Mouse (Mus musculus): ENCODE measurements around the gene Speer4a. TPM values are rescaled to one million over a fixed set of nuclear protein-coding genes. Genes with fewer than 3 reads are reported as not detected.
"Not testable (repeated sequence)": the region's sequence is repeated elsewhere in the genome, so short reads cannot be mapped to it uniquely, and the experiment has no call there.

Gene Speer4a
- polyA plus RNA-seq (2015; fragmentation: Nextera tagmentation; extraction: Ambion mirVana), result not detected in 2 replicates

GRCm38 (mm10) chr5:26039458-26039857 is at the start of gene Speer4a:
Speer4a (minus strand) TSS chr5:26039558.
- H3K27me3 ChIP-seq (replicated peaks; ENCODE audit: insufficient read depth, low read length); H3K36me3 ChIP-seq (ENCODE audit: insufficient read depth, low read length); H3K4me3 ChIP-seq (ENCODE audit: low read depth, low read length); H3K9ac ChIP-seq (replicated peaks; ENCODE audit: low read depth); H3K4me1 ChIP-seq (ENCODE audit: insufficient read depth, low read depth, low read length); H3K27ac ChIP-seq (ENCODE audit: low read length); ATAC-seq; H3K9me3 ChIP-seq (ENCODE audit: low read length); DNase-seq (ENCODE audit: low spot score); H3K4me2 ChIP-seq (replicated peaks; ENCODE audit: low read depth, low read length): not testable (repeated sequence)
- WGBS, result 61% methylated on average over 2 of the region's 2 CpGs

GRCm38 (mm10) chr5:26079023-26079422 is 39.7 kb upstream of the Speer4a start:
- H3K27ac ChIP-seq (ENCODE audit: low read length); H3K4me1 ChIP-seq (ENCODE audit: insufficient read depth, low read depth, low read length); H3K9me3 ChIP-seq (ENCODE audit: low read length); H3K27me3 ChIP-seq (replicated peaks; ENCODE audit: insufficient read depth, low read length); H3K4me2 ChIP-seq (replicated peaks; ENCODE audit: low read depth, low read length); H3K36me3 ChIP-seq (ENCODE audit: insufficient read depth, low read length); H3K4me3 ChIP-seq (ENCODE audit: low read depth, low read length); ATAC-seq; H3K9ac ChIP-seq (replicated peaks; ENCODE audit: low read depth): not testable (repeated sequence)
- DNase-seq (ENCODE audit: low spot score), result peak; percentile 4

- H3K9me3 ChIP-seq (ENCODE audit: low read length), result no peaks in the 10 kb centered on the region
- no peak overlapping the region for H3K9ac ChIP-seq (replicated peaks; ENCODE audit: low read depth)
- WGBS, result 87% methylated on average over 24 of the region's 24 CpGs
- no peak overlapping the region for H3K4me3 ChIP-seq (ENCODE audit: low read depth, low read length)
- no peaks in the 10 kb centered on the region for H3K4me1 ChIP-seq (ENCODE audit: insufficient read depth, low read depth, low read length)
- no peak overlapping the region for H3K27ac ChIP-seq (ENCODE audit: low read length)
- no peaks in the 10 kb centered on the region for H3K36me3 ChIP-seq (ENCODE audit: insufficient read depth, low read length)
- no peak overlapping the region for H3K4me2 ChIP-seq (replicated peaks; ENCODE audit: low read depth, low read length)
- no peak for ATAC-seq
- peak; percentile 1 for DNase-seq (ENCODE audit: low spot score)
- H3K27me3 ChIP-seq (replicated peaks; ENCODE audit: insufficient read depth, low read length), result no peaks in the 10 kb centered on the region
- no peak for TF ChIP-seq EP300 (IDR thresholded peaks at IDR 0.05)
- no peak for TF ChIP-seq CTCF (IDR thresholded peaks at IDR 0.05)
Measured at GRCm38 (mm10) chr5:26070716-26071115, 31.4 kb upstream of the Speer4a start.

GRCm38 (mm10) chr5:26058481-26058880 is 19.1 kb upstream of the Speer4a start, which contains the start of gene Gm7347:
Gm7347 (minus strand) TSS chr5:26058581.
- not testable (repeated sequence) for H3K27ac ChIP-seq (ENCODE audit: low read length); DNase-seq (ENCODE audit: low spot score); H3K4me2 ChIP-seq (replicated peaks; ENCODE audit: low read depth, low read length); H3K9ac ChIP-seq (replicated peaks; ENCODE audit: low read depth); H3K9me3 ChIP-seq (ENCODE audit: low read length); ATAC-seq; H3K4me1 ChIP-seq (ENCODE audit: insufficient read depth, low read depth, low read length); H3K4me3 ChIP-seq (ENCODE audit: low read depth, low read length); H3K36me3 ChIP-seq (ENCODE audit: insufficient read depth, low read length); H3K27me3 ChIP-seq (replicated peaks; ENCODE audit: insufficient read depth, low read length)
- WGBS, result no CpG with 5 or more reads among the region's 2 CpGs

GRCm38 (mm10) chr5:26022816-26023215 is 16.5 kb downstream of the Speer4a start, which contains the start of gene Gm5862:
Gm5862 (minus strand) TSS chr5:26022916.
- not testable (repeated sequence) for H3K4me2 ChIP-seq (replicated peaks; ENCODE audit: low read depth, low read length); H3K9me3 ChIP-seq (ENCODE audit: low read length); H3K36me3 ChIP-seq (ENCODE audit: insufficient read depth, low read length); H3K4me3 ChIP-seq (ENCODE audit: low read depth, low read length); H3K4me1 ChIP-seq (ENCODE audit: insufficient read depth, low read depth, low read length); ATAC-seq; H3K27me3 ChIP-seq (replicated peaks; ENCODE audit: insufficient read depth, low read length); DNase-seq (ENCODE audit: low spot score); H3K9ac ChIP-seq (replicated peaks; ENCODE audit: low read depth); H3K27ac ChIP-seq (ENCODE audit: low read length)
- WGBS, result no CpG with 5 or more reads among the region's 3 CpGs

- not testable (repeated sequence) for H3K4me1 ChIP-seq (ENCODE audit: insufficient read depth, low read depth, low read length); ATAC-seq; H3K36me3 ChIP-seq (ENCODE audit: insufficient read depth, low read length); H3K27me3 ChIP-seq (replicated peaks; ENCODE audit: insufficient read depth, low read length); DNase-seq (ENCODE audit: low spot score); H3K9me3 ChIP-seq (ENCODE audit: low read length); H3K4me3 ChIP-seq (ENCODE audit: low read depth, low read length); H3K9ac ChIP-seq (replicated peaks; ENCODE audit: low read depth); H3K4me2 ChIP-seq (replicated peaks; ENCODE audit: low read depth, low read length); H3K27ac ChIP-seq (ENCODE audit: low read length)
- 64% methylated on average over 6 of the region's 7 CpGs for WGBS
Measured at GRCm38 (mm10) chr5:26007697-26008096, 31.7 kb downstream of the Speer4a start.

GRCm38 (mm10) chr5:26006937-26007695 is 32.2 kb downstream of the Speer4a start:
- H3K27ac ChIP-seq (ENCODE audit: low read length); H3K9ac ChIP-seq (replicated peaks; ENCODE audit: low read depth); H3K4me3 ChIP-seq (ENCODE audit: low read depth, low read length): not testable (repeated sequence)

GRCm38 (mm10) chr5:26004698-26005097 is 34.7 kb downstream of the Speer4a start, which contains the start of gene Gm1979:
Gm1979 (minus strand) TSS chr5:26004798.
- not testable (repeated sequence) for H3K9me3 ChIP-seq (ENCODE audit: low read length); H3K4me1 ChIP-seq (ENCODE audit: insufficient read depth, low read depth, low read length); H3K27me3 ChIP-seq (replicated peaks; ENCODE audit: insufficient read depth, low read length); H3K4me3 ChIP-seq (ENCODE audit: low read depth, low read length); H3K9ac ChIP-seq (replicated peaks; ENCODE audit: low read depth); ATAC-seq; DNase-seq (ENCODE audit: low spot score); H3K27ac ChIP-seq (ENCODE audit: low read length); H3K4me2 ChIP-seq (replicated peaks; ENCODE audit: low read depth, low read length); H3K36me3 ChIP-seq (ENCODE audit: insufficient read depth, low read length)
- WGBS, result 88% methylated on average over 1 of the region's 2 CpGs

More at GRCm38 (mm10) chr5:26006937-26007695, 32.2 kb downstream of the Speer4a start:
- not testable (repeated sequence) for H3K9me3 ChIP-seq (ENCODE audit: low read length); H3K36me3 ChIP-seq (ENCODE audit: insufficient read depth, low read length); H3K27me3 ChIP-seq (replicated peaks; ENCODE audit: insufficient read depth, low read length); H3K4me1 ChIP-seq (ENCODE audit: insufficient read depth, low read depth, low read length); H3K4me2 ChIP-seq (replicated peaks; ENCODE audit: low read depth, low read length)
- ATAC-seq (peak; percentile 32; the same call in 1 of the 2 replicates), DNase-seq (ENCODE audit: low spot score) (peak; percentile 5)
- WGBS, result 15% methylated on average over 39 of the region's 45 CpGs

- not testable (repeated sequence) for H3K9ac ChIP-seq (replicated peaks; ENCODE audit: low read depth); H3K4me1 ChIP-seq (ENCODE audit: insufficient read depth, low read depth, low read length); ATAC-seq; H3K27me3 ChIP-seq (replicated peaks; ENCODE audit: insufficient read depth, low read length); H3K4me3 ChIP-seq (ENCODE audit: low read depth, low read length); H3K9me3 ChIP-seq (ENCODE audit: low read length); DNase-seq (ENCODE audit: low spot score); H3K4me2 ChIP-seq (replicated peaks; ENCODE audit: low read depth, low read length); H3K36me3 ChIP-seq (ENCODE audit: insufficient read depth, low read length); H3K27ac ChIP-seq (ENCODE audit: low read length)
- WGBS, result no CpG with 5 or more reads among the region's 3 CpGs
Measured at GRCm38 (mm10) chr5:25988550-25988949, 50.8 kb downstream of the Speer4a start, which contains the start of gene Gm21698. Gm21698 (minus strand) TSS chr5:25988650.
